Mouse (Mus musculus): ENCODE measurements around the gene Ppp1r14c. TPM values are rescaled to one million over a fixed set of nuclear protein-coding genes. Genes with fewer than 3 reads are reported as not detected.
A peak's percentile ranks its signal among the peaks of the same experiment; 100 is the strongest.

Ppp1r14c gene
- polyA plus RNA-seq, 1 experiment from 2014 or later = 4.8 TPM

DNA sequence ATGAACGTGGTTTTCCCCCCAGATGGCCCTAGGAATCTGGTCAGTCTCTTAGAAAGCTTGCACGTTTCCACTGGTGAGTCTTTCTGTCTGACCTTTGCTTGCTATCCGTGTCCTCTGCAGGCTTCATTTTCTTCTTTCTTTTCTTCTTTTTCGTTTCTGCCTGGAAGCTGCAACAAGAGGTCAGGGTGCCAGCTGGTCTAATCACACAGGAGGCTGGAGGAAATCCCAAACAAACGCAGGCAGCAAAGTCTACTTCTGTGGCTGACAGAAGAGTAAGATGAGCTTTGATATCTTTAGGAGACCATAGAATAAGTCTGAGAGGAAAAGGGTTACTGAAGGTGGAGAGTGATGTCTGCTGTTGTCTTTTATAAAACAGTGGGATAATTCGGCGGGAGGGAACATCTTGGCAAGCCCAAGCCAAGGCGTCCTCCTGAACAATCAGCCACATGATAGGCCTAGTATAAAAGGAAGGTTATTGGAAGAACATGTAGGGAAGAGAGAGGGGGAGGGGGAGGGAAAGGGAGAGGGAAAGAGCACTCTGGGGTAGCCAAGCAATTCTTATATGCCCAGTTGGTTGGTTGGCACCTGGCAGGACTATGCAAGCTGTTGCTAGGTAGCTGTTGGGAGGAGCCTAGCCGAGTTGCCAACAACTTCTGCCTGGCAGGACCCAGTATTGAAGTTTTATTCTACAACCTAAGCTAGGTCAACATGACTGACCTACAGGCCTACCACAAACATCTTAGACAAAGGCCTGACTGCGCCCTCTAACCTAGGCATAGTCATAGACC, 30.3 kb downstream of the Ppp1r14c start:
- no peak overlapping the region for H3K27ac ChIP-seq (ENCODE audit: low read depth, low read length)
- no peak for DNase-seq (ENCODE audit: low spot score, missing footprints)
- no peak overlapping the region for H3K4me3 ChIP-seq (ENCODE audit: low read depth, low read length)
- no peaks in the 10 kb centered on the region for H3K27me3 ChIP-seq (ENCODE audit: control insufficient read depth, insufficient read depth, low read length)
- 73% methylated on average over 10 of the region's 10 CpGs for WGBS
- no peak for ATAC-seq (ENCODE audit: low FRiP score)
- H3K4me1 ChIP-seq (ENCODE audit: control insufficient read depth, insufficient read depth, low read length) = no peaks in the 10 kb centered on the region
- no peaks in the 10 kb centered on the region for H3K9me3 ChIP-seq (ENCODE audit: control insufficient read depth, low read length)
- no peak overlapping the region for H3K4me2 ChIP-seq
- H3K9ac ChIP-seq (ENCODE audit: low read length) = no peak overlapping the region
- H3K36me3 ChIP-seq (ENCODE audit: control insufficient read depth, insufficient read depth, low read length) = no peaks in the 10 kb centered on the region

DNA sequence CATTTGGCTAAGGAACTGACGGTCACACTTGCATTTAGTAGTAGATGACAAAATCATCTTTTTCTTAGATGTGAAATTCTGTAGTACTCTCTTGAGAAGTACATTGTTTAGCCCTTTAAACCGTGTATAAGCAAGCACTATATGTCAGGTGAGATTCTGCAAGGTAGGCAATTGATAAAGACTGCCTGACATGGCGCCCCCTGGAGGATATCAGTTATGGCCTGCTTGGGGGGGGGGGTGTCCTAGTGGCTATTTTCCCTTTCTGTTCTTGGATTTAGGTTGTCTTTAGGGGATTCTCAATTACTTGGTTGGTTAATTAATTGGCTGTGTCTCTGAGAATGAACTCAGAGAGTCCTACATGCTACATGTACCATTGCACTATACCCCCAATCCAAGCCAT, 31.5 kb downstream of the Ppp1r14c start:
- Histone ChIP-seq H3K9ac (ENCODE audit: low read length) (no peak overlapping the region), H3K4me1 (ENCODE audit: control insufficient read depth, insufficient read depth, low read length) (no peaks in the 10 kb centered on the region), H3K9me3 (ENCODE audit: control insufficient read depth, low read length) (no peaks in the 10 kb centered on the region), H3K4me2 (no peak overlapping the region), H3K27ac (ENCODE audit: low read depth, low read length) (no peak overlapping the region), H3K36me3 (ENCODE audit: control insufficient read depth, insufficient read depth, low read length) (no peaks in the 10 kb centered on the region), H3K4me3 (ENCODE audit: low read depth, low read length) (no peak overlapping the region), H3K27me3 (ENCODE audit: control insufficient read depth, insufficient read depth, low read length) (no peaks in the 10 kb centered on the region)
- 70% methylated on average over 3 of the region's 3 CpGs for WGBS
- DNase-seq (ENCODE audit: low spot score, missing footprints) (no peak), ATAC-seq (ENCODE audit: low FRiP score) (no peak)

- Histone ChIP-seq H3K4me1 (ENCODE audit: control insufficient read depth, insufficient read depth, low read length) (no peaks in the 10 kb centered on the region), H3K27me3 (ENCODE audit: control insufficient read depth, insufficient read depth, low read length) (no peaks in the 10 kb centered on the region), H3K4me3 (ENCODE audit: low read depth, low read length) (no peak overlapping the region), H3K9me3 (ENCODE audit: control insufficient read depth, low read length) (no peaks in the 10 kb centered on the region), H3K9ac (ENCODE audit: low read length) (no peak overlapping the region), H3K27ac (ENCODE audit: low read depth, low read length) (no peak overlapping the region), H3K4me2 (no peak overlapping the region), H3K36me3 (ENCODE audit: control insufficient read depth, insufficient read depth, low read length) (no peaks in the 10 kb centered on the region)
- DNase-seq (ENCODE audit: low spot score, missing footprints) (no peak), ATAC-seq (ENCODE audit: low FRiP score) (no peak)
- WGBS = 86% methylated on average over 5 of the region's 5 CpGs
These were observed 32.2 kb downstream of the Ppp1r14c start for GRCm38 (mm10) chr10:3398051-3398450.

DNA sequence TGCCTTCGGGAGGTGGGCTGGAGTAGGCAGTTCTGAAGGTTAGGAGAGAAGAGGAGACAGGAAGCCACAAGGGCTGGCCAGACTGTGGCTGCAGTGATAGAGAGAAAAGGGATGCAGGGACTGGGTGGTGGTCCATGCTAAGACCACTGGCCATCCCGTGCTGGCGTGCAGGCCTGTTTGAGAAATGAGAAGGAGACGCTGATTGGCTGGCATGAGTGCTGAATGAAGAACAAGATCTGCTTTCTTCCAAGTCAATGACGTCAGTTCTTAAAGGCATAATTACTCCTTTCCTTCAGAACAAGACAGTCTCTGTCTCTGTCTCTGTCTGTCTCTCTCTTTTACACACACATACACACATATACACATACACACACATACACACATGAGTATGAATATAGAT, 36.4 kb downstream of the Ppp1r14c start:
- H3K36me3 ChIP-seq (ENCODE audit: control insufficient read depth, insufficient read depth, low read length) = no peaks in the 10 kb centered on the region
- H3K4me1 ChIP-seq (ENCODE audit: control insufficient read depth, insufficient read depth, low read length) = no peaks in the 10 kb centered on the region
- no peak overlapping the region for H3K9ac ChIP-seq (ENCODE audit: low read length)
- WGBS = 81% methylated on average over 5 of the region's 5 CpGs
- H3K27me3 ChIP-seq (ENCODE audit: control insufficient read depth, insufficient read depth, low read length) = no peaks in the 10 kb centered on the region
- no peak overlapping the region for H3K4me2 ChIP-seq
- H3K9me3 ChIP-seq (ENCODE audit: control insufficient read depth, low read length) = no peaks in the 10 kb centered on the region
- H3K4me3 ChIP-seq (ENCODE audit: low read depth, low read length) = no peak overlapping the region
- no peak overlapping the region for H3K27ac ChIP-seq (ENCODE audit: low read depth, low read length)
- no peak for DNase-seq (ENCODE audit: low spot score, missing footprints)
- no peak for ATAC-seq (ENCODE audit: low FRiP score)

- WGBS = 86% methylated on average over 7 of the region's 7 CpGs
These were observed 37.7 kb downstream of the Ppp1r14c start for GRCm38 (mm10) chr10:3403416-3404137.

DNA sequence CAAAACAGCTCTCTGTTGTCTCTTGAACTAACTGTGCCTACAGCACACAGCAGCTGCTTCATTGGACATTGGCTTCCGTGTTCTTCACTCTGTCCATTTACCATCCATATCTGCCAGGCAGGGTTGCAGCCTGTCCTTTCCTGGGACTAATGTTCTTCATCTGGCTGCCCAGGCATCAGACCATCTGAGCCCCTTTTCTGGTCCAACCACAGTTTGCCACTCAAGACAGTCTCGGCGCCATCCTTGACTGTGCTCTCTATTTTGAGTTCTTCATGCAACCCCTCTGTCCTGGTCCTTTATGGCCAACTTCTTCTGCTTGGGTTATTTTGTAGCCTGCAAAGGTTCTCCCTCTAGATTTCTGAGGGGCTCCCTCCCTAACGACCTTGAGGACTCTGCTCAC, 38.5 kb downstream of the Ppp1r14c start:
- no peaks in the 10 kb centered on the region for H3K4me1 ChIP-seq (ENCODE audit: control insufficient read depth, insufficient read depth, low read length)
- no peak overlapping the region for H3K9ac ChIP-seq (ENCODE audit: low read length)
- H3K4me3 ChIP-seq (ENCODE audit: low read depth, low read length) = no peak overlapping the region
- ATAC-seq (ENCODE audit: low FRiP score) (no peak), DNase-seq (ENCODE audit: low spot score, missing footprints) (no peak)
- 94% methylated on average over 4 of the region's 4 CpGs for WGBS
- H3K9me3 ChIP-seq (ENCODE audit: control insufficient read depth, low read length) = no peaks in the 10 kb centered on the region
- H3K27me3 ChIP-seq (ENCODE audit: control insufficient read depth, insufficient read depth, low read length) = no peaks in the 10 kb centered on the region
- no peak overlapping the region for H3K27ac ChIP-seq (ENCODE audit: low read depth, low read length)
- no peak overlapping the region for H3K4me2 ChIP-seq
- no peaks in the 10 kb centered on the region for H3K36me3 ChIP-seq (ENCODE audit: control insufficient read depth, insufficient read depth, low read length)

More at GRCm38 (mm10) chr10:3403416-3404137, 37.7 kb downstream of the Ppp1r14c start:
- no peaks in the 10 kb centered on the region for H3K36me3 ChIP-seq (ENCODE audit: control insufficient read depth, insufficient read depth, low read length)
- no peaks in the 10 kb centered on the region for H3K9me3 ChIP-seq (ENCODE audit: control insufficient read depth, low read length)
- DNase-seq (ENCODE audit: low spot score, missing footprints) = no peak
- no peak overlapping the region for H3K4me3 ChIP-seq (ENCODE audit: low read depth, low read length)
- ATAC-seq (ENCODE audit: low FRiP score) = no peak
- H3K4me2 ChIP-seq = no peak overlapping the region
- no peak overlapping the region for H3K9ac ChIP-seq (ENCODE audit: low read length)
- H3K4me1 ChIP-seq (ENCODE audit: control insufficient read depth, insufficient read depth, low read length) = no peaks in the 10 kb centered on the region
- H3K27ac ChIP-seq (ENCODE audit: low read depth, low read length) = no peak overlapping the region
- H3K27me3 ChIP-seq (ENCODE audit: control insufficient read depth, insufficient read depth, low read length) = no peaks in the 10 kb centered on the region

DNA sequence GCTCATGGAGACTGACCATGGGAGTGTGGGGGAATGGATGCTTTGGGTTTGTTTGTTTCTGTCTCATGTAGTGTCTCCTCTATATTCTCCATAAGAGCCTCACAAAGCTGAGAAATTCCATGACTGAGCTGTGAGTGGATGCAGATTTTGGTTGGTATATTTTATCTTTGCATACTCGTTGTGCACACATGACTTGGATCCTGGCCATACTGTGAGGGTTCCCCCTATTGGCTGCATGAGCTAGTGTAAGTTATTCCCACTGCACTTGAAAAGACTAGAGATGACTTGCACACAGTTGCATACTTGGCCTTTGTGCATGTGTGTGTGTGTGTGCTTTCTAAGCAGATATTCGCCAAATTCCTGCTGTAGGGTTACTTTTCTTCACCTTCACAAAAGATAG, 40.4 kb downstream of the Ppp1r14c start:
- Histone ChIP-seq H3K4me3 (ENCODE audit: low read depth, low read length) (no peak overlapping the region), H3K9ac (ENCODE audit: low read length) (no peak overlapping the region), H3K27ac (ENCODE audit: low read depth, low read length) (no peak overlapping the region), H3K27me3 (ENCODE audit: control insufficient read depth, insufficient read depth, low read length) (no peaks in the 10 kb centered on the region), H3K4me2 (no peak overlapping the region), H3K4me1 (ENCODE audit: control insufficient read depth, insufficient read depth, low read length) (no peaks in the 10 kb centered on the region), H3K36me3 (ENCODE audit: control insufficient read depth, insufficient read depth, low read length) (no peaks in the 10 kb centered on the region), H3K9me3 (ENCODE audit: control insufficient read depth, low read length) (no peaks in the 10 kb centered on the region)
- WGBS = 84% methylated on average over 2 of the region's 2 CpGs
- ATAC-seq (ENCODE audit: low FRiP score) = no peak
- no peak for DNase-seq (ENCODE audit: low spot score, missing footprints)

- ATAC-seq (ENCODE audit: low FRiP score) = no peak
- no peak overlapping the region for H3K27ac ChIP-seq (ENCODE audit: low read depth, low read length)
- WGBS = 73% methylated on average over 6 of the region's 6 CpGs
- H3K4me1 ChIP-seq (ENCODE audit: control insufficient read depth, insufficient read depth, low read length) = no peaks in the 10 kb centered on the region
- H3K9me3 ChIP-seq (ENCODE audit: control insufficient read depth, low read length) = no peaks in the 10 kb centered on the region
- H3K4me3 ChIP-seq (ENCODE audit: low read depth, low read length) = no peak overlapping the region
- no peak overlapping the region for H3K9ac ChIP-seq (ENCODE audit: low read length)
- H3K4me2 ChIP-seq = no peak overlapping the region
- H3K27me3 ChIP-seq (ENCODE audit: control insufficient read depth, insufficient read depth, low read length) = no peaks in the 10 kb centered on the region
- no peak for DNase-seq (ENCODE audit: low spot score, missing footprints)
- H3K36me3 ChIP-seq (ENCODE audit: control insufficient read depth, insufficient read depth, low read length) = no peaks in the 10 kb centered on the region
These were observed 42.3 kb downstream of the Ppp1r14c start for GRCm38 (mm10) chr10:3408036-3408661.

- Histone ChIP-seq H3K9me3 (ENCODE audit: control insufficient read depth, low read length) (no peaks in the 10 kb centered on the region), H3K27ac (ENCODE audit: low read depth, low read length) (no peak overlapping the region), H3K4me3 (ENCODE audit: low read depth, low read length) (no peak overlapping the region), H3K27me3 (ENCODE audit: control insufficient read depth, insufficient read depth, low read length) (no peaks in the 10 kb centered on the region), H3K36me3 (ENCODE audit: control insufficient read depth, insufficient read depth, low read length) (no peaks in the 10 kb centered on the region), H3K4me2 (no peak overlapping the region), H3K4me1 (ENCODE audit: control insufficient read depth, insufficient read depth, low read length) (no peaks in the 10 kb centered on the region), H3K9ac (ENCODE audit: low read length) (no peak overlapping the region)
- ATAC-seq (ENCODE audit: low FRiP score) (0 out of 2 replicates have a peak, but pooled peaks have one; percentile 19), DNase-seq (ENCODE audit: low spot score, missing footprints) (no peak)
- WGBS = 74% methylated on average over 3 of the region's 3 CpGs
These were observed 42.8 kb downstream of the Ppp1r14c start for GRCm38 (mm10) chr10:3408699-3409098.

Measured in midbrain, embryonic 11.5 days (tissue).